Mouse (Mus musculus) midbrain, embryonic 10.5 days (tissue): ENCODE data around the gene Ugt3a1. TPM values are rescaled to one million over a fixed set of nuclear protein-coding genes. Genes with fewer than 3 reads are reported as not detected.

Source experiments
- DNase-seq: peaks from one replicate; pipeline ENCODE4 v3.0.0-alpha.2; 2017; ENCODE audit warnings: low spot score
- H3K27ac ChIP-seq: fragments of 300-500 bp; sonication (generic); replicated peaks from 2 replicates; pipeline ENCODE4 v1.5.1; 2016; ENCODE audit warnings: mild to moderate bottlenecking
- H3K27me3 ChIP-seq: fragments of 300-500 bp; sonication (generic); 2 replicates; pipeline ENCODE4 v1.6.1; 2016; ENCODE audit warnings: low read depth, mild to moderate bottlenecking; ENCODE audit not compliant: poor library complexity, severe bottlenecking
- H3K36me3 ChIP-seq: fragments of 300-500 bp; sonication (generic); 2 replicates; pipeline ENCODE4 v1.6.1; 2016; ENCODE audit warnings: mild to moderate bottlenecking, moderate library complexity
- H3K4me1 ChIP-seq: fragments of 300-500 bp; sonication (generic); 2 replicates; pipeline ENCODE4 v1.6.1; 2016
- H3K4me3 ChIP-seq: fragments of 300-500 bp; sonication (generic); 2 replicates; pipeline ENCODE4 v1.5.1; 2016; ENCODE audit warnings: mild to moderate bottlenecking, moderate library complexity
- H3K9me3 ChIP-seq: fragments of 300-500 bp; sonication (generic); replicated peaks from 2 replicates; pipeline ENCODE4 v1.6.1; 2016; ENCODE audit warnings: mild to moderate bottlenecking
- WGBS: fragments of 180-500 bp; shearing (Covaris S2); methylation state at CpG from one replicate; pipeline ENCODE4 v1.1.7; 2016; 5-methylcytosine and 5-hydroxymethylcytosine counted together
- polyA plus RNA-seq: library from polyadenylated mRNA; unstranded; fragments of >200 nt; fragmentation: Nextera tagmentation; extraction: Ambion mirVana; gene quantifications from 2 replicates; pipeline ENCODE4 v1.2.1, GENCODE M21; 2016

Ugt3a1 gene
- polyA plus RNA-seq, 1 experiment from 2014 or later = not detected

- 86% methylated on average over 3 of the region's 3 CpGs for WGBS
- no peaks in the 10 kb centered on the region for H3K36me3 ChIP-seq
- H3K27me3 ChIP-seq = no peaks in the 10 kb centered on the region
- no peak overlapping the region for H3K27ac ChIP-seq
- no peak for DNase-seq
- H3K4me3 ChIP-seq = no peak overlapping the region
- H3K4me1 ChIP-seq = no peaks in the 10 kb centered on the region
- H3K9me3 ChIP-seq = no peaks in the 10 kb centered on the region
Observed at GRCm38 (mm10) chr15:9336616-9337015, 59.9 kb downstream of the Ugt3a1 start.

GRCm38 (mm10) chr15:9337021-9337420 lies 60.3 kb downstream of the Ugt3a1 start:
- 78% methylated on average over 3 of the region's 3 CpGs for WGBS
- Histone ChIP-seq H3K27me3 (no peaks in the 10 kb centered on the region), H3K4me3 (no peak overlapping the region), H3K9me3 (no peaks in the 10 kb centered on the region), H3K4me1 (no peaks in the 10 kb centered on the region), H3K36me3 (no peaks in the 10 kb centered on the region), H3K27ac (no peak overlapping the region)
- no peak for DNase-seq

GRCm38 (mm10) chr15:9348739-9349138 lies 72.1 kb downstream of the Ugt3a1 start:
- H3K4me1 ChIP-seq = no peaks in the 10 kb centered on the region
- no peak for DNase-seq
- 61% methylated on average over 3 of the region's 3 CpGs for WGBS
- H3K36me3 ChIP-seq = no peaks in the 10 kb centered on the region
- no peaks in the 10 kb centered on the region for H3K27me3 ChIP-seq
- H3K27ac ChIP-seq = no peak overlapping the region
- no peaks in the 10 kb centered on the region for H3K9me3 ChIP-seq
- H3K4me3 ChIP-seq = no peak overlapping the region

- Histone ChIP-seq H3K27me3 (no peaks in the 10 kb centered on the region), H3K27ac (no peak overlapping the region), H3K4me1 (no peaks in the 10 kb centered on the region), H3K9me3 (no peaks in the 10 kb centered on the region), H3K4me3 (no peak overlapping the region), H3K36me3 (no peaks in the 10 kb centered on the region)
- no peak for DNase-seq
- 68% methylated on average over 2 of the region's 2 CpGs for WGBS
Observed at GRCm38 (mm10) chr15:9362801-9363200, 86.1 kb downstream of the Ugt3a1 start.

Other genes starting within 250 kb of the Ugt3a1 start
- 31.8 and 36.1 TPM in 2 replicates for gene Nadk2, start 205.6 kb upstream of the Ugt3a1 start, polyA plus RNA-seq
- gene Lmbrd2, start 136.3 kb upstream of the Ugt3a1 start, polyA plus RNA-seq = 1.9 and 2.2 TPM in 2 replicates
- 111 and 119 TPM in 2 replicates for gene Skp2, start 121.5 kb upstream of the Ugt3a1 start, polyA plus RNA-seq
- not detected in 2 replicates for gene Ugt3a2, start 58.7 kb downstream of the Ugt3a1 start, polyA plus RNA-seq
- 1.4 and 1.6 TPM in 2 replicates for gene Capsl, start 159.1 kb downstream of the Ugt3a1 start, polyA plus RNA-seq